Mouse (Mus musculus) olfactory bulb, adult 2 months (tissue): Measurements from ENCODE around the gene Prrx2. TPM values are rescaled to one million over a fixed set of nuclear protein-coding genes. Genes with fewer than 3 reads are reported as not detected.
A peak's percentile ranks its signal among the peaks of the same experiment; 100 is the strongest.

Experiments
- H3K27ac ChIP-seq: fragments of 200-500 bp; 2 replicates; pipeline ENCODE4 v1.5.1; 2012; ENCODE audit warnings: low read depth, low read length; ENCODE audit not compliant: insufficient read depth
- H3K4me1 ChIP-seq: fragments of 200-500 bp; 2 replicates; pipeline ENCODE4 v1.6.1; 2012; ENCODE audit warnings: low read length; ENCODE audit not compliant: control insufficient read depth, insufficient read depth
- H3K4me3 ChIP-seq: fragments of 200-500 bp; 2 replicates; pipeline ENCODE4 v1.5.1; 2012; ENCODE audit warnings: mild to moderate bottlenecking, low read depth, low read length, moderate library complexity; ENCODE audit not compliant: insufficient read depth
- CTCF ChIP-seq: fragments of 200-500 bp; IDR thresholded peaks from 2 replicates; pipeline ENCODE4 v1.5.1; 2012; ENCODE audit warnings: low read depth, mild to moderate bottlenecking, low read length, moderate library complexity; ENCODE audit not compliant: insufficient read depth
- POLR2A ChIP-seq: fragments of 200-500 bp; IDR thresholded peaks from 2 replicates; pipeline ENCODE4 v1.6.1; 2012; ENCODE audit warnings: mild to moderate bottlenecking, low read depth, low read length, moderate library complexity; ENCODE audit not compliant: insufficient read depth
- WGBS: fragments of 180-500 bp; shearing (Covaris S2); methylation state at CpG from one replicate; pipeline ENCODE4 v1.1.7; 2018; 5-methylcytosine and 5-hydroxymethylcytosine counted together
- polyA plus RNA-seq: library from polyadenylated mRNA; stranded (reverse); fragments of >200 nt; gene quantifications from 2 replicates; pipeline ENCODE4 v1.2.4, GENCODE M21; 2012; ENCODE audit warnings: low replicate concordance; ENCODE audit not compliant: missing spikeins, insufficient read depth, insufficient read length

Prrx2 gene
- polyA plus RNA-seq, 1 experiment, result not detected

GRCm38 (mm10) chr2:30836238-30836990 is 1.6 kb downstream of the Prrx2 start:
- WGBS, result 11% methylated on average over 21 of the region's 21 CpGs
- Histone ChIP-seq H3K4me1 (peaks cover 14% of the 10 kb centered on the region), H3K4me3 (no peak overlapping the region), H3K27ac (no peak overlapping the region; the same call in 1 of the 2 replicates)
- TF ChIP-seq CTCF, result no peak
- TF ChIP-seq POLR2A, result no peak

DNA sequence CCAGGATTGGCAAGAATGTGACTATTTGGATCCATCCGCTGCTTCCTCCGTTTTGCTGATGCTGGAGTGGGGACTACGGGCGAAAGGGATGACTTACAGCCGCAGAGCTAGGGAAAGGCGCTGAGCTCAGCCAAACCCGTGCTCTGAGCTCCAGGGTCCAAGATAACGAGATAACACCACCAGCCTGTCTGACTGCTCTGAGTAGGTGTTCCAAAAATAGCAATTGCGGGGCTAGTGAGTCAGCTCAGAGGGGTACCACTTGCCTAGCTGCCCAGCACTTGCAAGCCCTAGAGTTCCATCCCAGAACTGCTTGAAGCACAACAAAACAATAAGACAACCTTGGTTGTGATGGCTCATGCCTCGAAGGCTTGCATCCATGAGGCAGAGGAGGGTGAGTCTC is 7.8 kb downstream of the Prrx2 start:
- H3K27ac ChIP-seq, result no peak overlapping the region
- 50% methylated on average over 10 of the region's 10 CpGs for whole genome bisulfite sequencing
- H3K4me1 ChIP-seq, result peaks cover 15% of the 10 kb centered on the region
- no peak overlapping the region for H3K4me3 ChIP-seq
- no peak for TF ChIP-seq CTCF
- TF ChIP-seq POLR2A, result no peak

DNA sequence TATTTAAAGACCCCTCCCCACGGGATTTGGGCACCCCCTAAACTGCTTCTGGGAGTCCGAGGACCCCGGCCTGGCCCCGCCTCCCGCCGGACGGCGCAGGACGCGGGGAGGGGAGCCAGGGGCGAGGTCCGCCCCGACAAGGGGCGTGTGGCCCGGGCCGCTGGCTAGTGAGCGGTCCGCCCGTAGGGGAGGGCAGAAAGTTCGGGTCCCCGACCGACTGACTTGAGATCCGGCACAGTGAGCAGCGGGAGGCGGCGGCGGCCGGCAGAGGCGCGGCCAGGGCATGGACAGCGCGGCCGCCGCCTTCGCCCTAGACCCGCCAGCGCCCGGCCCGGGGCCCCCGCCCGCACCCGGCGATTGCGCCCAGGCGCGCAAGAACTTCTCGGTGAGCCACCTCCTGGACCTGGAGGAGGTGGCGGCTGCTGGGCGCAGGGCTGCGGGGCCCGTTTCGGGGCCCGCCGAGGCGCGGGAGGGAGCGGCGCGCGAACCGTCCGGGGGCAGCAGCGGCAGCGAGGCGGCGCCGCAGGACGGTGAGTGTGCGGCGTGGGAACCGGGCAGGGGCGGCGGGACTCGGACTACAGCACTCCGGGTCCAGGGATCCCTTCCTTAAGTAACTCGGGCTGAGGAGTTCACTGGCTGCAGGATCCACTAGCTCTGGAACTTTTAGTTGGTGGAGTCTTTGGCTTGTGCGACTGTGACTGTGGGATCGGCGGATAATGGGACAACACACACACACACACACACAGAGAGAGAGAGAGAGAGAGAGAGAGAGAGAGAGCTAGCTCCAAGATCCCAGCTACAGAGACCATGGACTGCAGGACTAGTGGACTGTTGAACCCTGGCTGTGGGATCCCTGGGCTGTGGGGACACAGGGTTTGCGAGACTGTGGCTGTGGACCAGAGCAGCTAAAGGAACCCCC is 10.6 kb downstream of the Prrx2 start:
- 3% methylated on average over 79 of the region's 80 CpGs for WGBS
- Histone ChIP-seq H3K4me1 (peaks cover 15% of the 10 kb centered on the region), H3K27ac (no peak overlapping the region), H3K4me3 (peak overlapping the region; percentile 44)
- TF ChIP-seq POLR2A (no peak), CTCF (no peak)

GRCm38 (mm10) chr2:30846236-30846635 is 11.5 kb downstream of the Prrx2 start:
- 92% methylated on average over 8 of the region's 8 CpGs for WGBS
- TF ChIP-seq CTCF (no peak), POLR2A (no peak)
- no peak overlapping the region for H3K27ac ChIP-seq
- peaks cover 15% of the 10 kb centered on the region for H3K4me1 ChIP-seq
- H3K4me3 ChIP-seq, result no peak overlapping the region

- no peak overlapping the region for H3K27ac ChIP-seq
- peaks cover 15% of the 10 kb centered on the region for H3K4me1 ChIP-seq
- H3K4me3 ChIP-seq, result no peak overlapping the region
- 74% methylated on average over 6 of the region's 6 CpGs for WGBS
- TF ChIP-seq POLR2A (no peak), CTCF (no peak)
These were observed 12.0 kb downstream of the Prrx2 start for GRCm38 (mm10) chr2:30846723-30847122.

GRCm38 (mm10) chr2:30848184-30848583 is 13.4 kb downstream of the Prrx2 start:
- Histone ChIP-seq H3K4me1 (peaks cover 21% of the 10 kb centered on the region), H3K4me3 (no peak overlapping the region), H3K27ac (no peak overlapping the region)
- TF ChIP-seq CTCF, result no peak
- TF ChIP-seq POLR2A, result no peak
- WGBS, result 31% methylated on average over 8 of the region's 8 CpGs

GRCm38 (mm10) chr2:30850581-30850980 is 15.8 kb downstream of the Prrx2 start:
- no peak overlapping the region for H3K27ac ChIP-seq
- 70% methylated on average over 6 of the region's 6 CpGs for WGBS
- no peak for TF ChIP-seq CTCF
- TF ChIP-seq POLR2A, result no peak
- no peak overlapping the region for H3K4me3 ChIP-seq
- peaks cover 19% of the 10 kb centered on the region for H3K4me1 ChIP-seq

- no peak overlapping the region for H3K27ac ChIP-seq
- no peak overlapping the region for H3K4me3 ChIP-seq
- 16% methylated on average over 20 of the region's 20 CpGs for WGBS
- peaks cover 35% of the 10 kb centered on the region for H3K4me1 ChIP-seq
- TF ChIP-seq POLR2A, result no peak
- TF ChIP-seq CTCF, result no peak
These were observed 18.1 kb downstream of the Prrx2 start for GRCm38 (mm10) chr2:30852771-30853313.

DNA sequence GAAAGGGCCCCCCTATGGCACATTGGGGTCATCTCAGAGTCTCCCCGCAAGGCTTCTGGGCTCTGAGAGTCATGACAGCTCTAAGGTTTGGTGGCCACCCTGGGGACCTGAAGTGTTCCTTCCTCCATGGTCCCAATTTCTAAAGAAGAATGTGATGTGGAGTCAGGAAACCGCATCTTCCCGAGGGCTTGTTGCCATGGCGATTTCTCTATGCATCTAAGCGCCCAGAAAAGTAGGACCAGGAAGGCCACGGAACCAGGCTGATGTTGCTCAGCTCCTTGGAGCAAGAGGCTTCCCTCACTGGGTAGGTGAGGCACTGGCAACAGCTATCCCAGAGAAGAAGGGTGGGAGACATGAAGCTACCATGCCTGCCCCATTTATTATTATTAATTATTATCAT is 22.3 kb downstream of the Prrx2 start:
- 45% methylated on average over 6 of the region's 6 CpGs for WGBS
- Histone ChIP-seq H3K4me1 (peaks cover 62% of the 10 kb centered on the region), H3K27ac (no peak overlapping the region), H3K4me3 (no peak overlapping the region)
- TF ChIP-seq CTCF, result no peak
- no peak for TF ChIP-seq POLR2A
